Mouse (Mus musculus): ENCODE measurements around the gene Abi3bp. TPM values are rescaled to one million over a fixed set of nuclear protein-coding genes. Genes with fewer than 3 reads are reported as not detected.

Abi3bp gene
- total RNA-seq, 2 experiments from 2014 or later, result 11.1 to 12.3 TPM

GRCm38 (mm10) chr16:56503941-56504340 is 26.3 kb downstream of the Abi3bp start:
- no peak for DNase-seq

- DNase-seq, result no peak
These were observed 40.3 kb downstream of the Abi3bp start for GRCm38 (mm10) chr16:56518024-56518423.

- peak; percentile 23 for DNase-seq
These were observed 46.7 kb downstream of the Abi3bp start for GRCm38 (mm10) chr16:56524359-56524758.

GRCm38 (mm10) chr16:56526482-56526881 is 48.8 kb downstream of the Abi3bp start:
- no peak for DNase-seq

GRCm38 (mm10) chr16:56528079-56528688 is 50.5 kb downstream of the Abi3bp start:
- DNase-seq, result peak; percentile 13

- no peak for DNase-seq
These were observed 101.9 kb downstream of the Abi3bp start for GRCm38 (mm10) chr16:56579536-56579935.

GRCm38 (mm10) chr16:56593581-56593980 is 115.9 kb downstream of the Abi3bp start:
- DNase-seq, result peak; percentile 7

- DNase-seq, result no peak
These were observed 117.2 kb downstream of the Abi3bp start for GRCm38 (mm10) chr16:56594866-56595265.

- DNase-seq, result peak; percentile 28
These were observed 120.7 kb downstream of the Abi3bp start for GRCm38 (mm10) chr16:56598427-56598826.

- DNase-seq, result no peak
These were observed 124.7 kb downstream of the Abi3bp start for GRCm38 (mm10) chr16:56602394-56602793.

- DNase-seq, result no peak
These were observed 132.9 kb downstream of the Abi3bp start for GRCm38 (mm10) chr16:56610572-56610971.

- peak; percentile 7 for DNase-seq
These were observed 133.6 kb downstream of the Abi3bp start for GRCm38 (mm10) chr16:56611096-56611867.

- no peak for DNase-seq
These were observed 160.9 kb downstream of the Abi3bp start for GRCm38 (mm10) chr16:56638544-56638943.

- DNase-seq, result peak; percentile 21
These were observed 167.6 kb downstream of the Abi3bp start for GRCm38 (mm10) chr16:56645251-56645650.

- no peak for DNase-seq
These were observed 168.9 kb downstream of the Abi3bp start for GRCm38 (mm10) chr16:56646382-56647172.

GRCm38 (mm10) chr16:56655193-56655910 is 177.7 kb downstream of the Abi3bp start:
- DNase-seq, result no peak

GRCm38 (mm10) chr16:56658866-56659265 is 181.2 kb downstream of the Abi3bp start:
- no peak for DNase-seq

GRCm38 (mm10) chr16:56669520-56669919 is 191.8 kb downstream of the Abi3bp start:
- no peak for DNase-seq

- DNase-seq, result peak; percentile 20
These were observed 193.3 kb downstream of the Abi3bp start for GRCm38 (mm10) chr16:56670941-56671340.

GRCm38 (mm10) chr16:56673420-56673819 is 195.7 kb downstream of the Abi3bp start:
- no peak for DNase-seq

- peak; percentile 8 for DNase-seq
These were observed 199.5 kb downstream of the Abi3bp start for GRCm38 (mm10) chr16:56677146-56677545.

- DNase-seq, result no peak
These were observed 203.4 kb downstream of the Abi3bp start for GRCm38 (mm10) chr16:56681010-56681645.

All from adrenal gland, postnatal 10 days (tissue).